Mouse (Mus musculus): ENCODE measurements at regions not wholly inside any gene's neighbourhood (a gene's known extent, or its start where the extent isn't known, plus 50 kb on each side); places are given as distances from the start of the nearest gene placed in this dataset.
"Not testable (repeated sequence)": the region's sequence is repeated elsewhere in the genome, so short reads cannot be mapped to it uniquely, and the experiment has no call there.

DNA sequence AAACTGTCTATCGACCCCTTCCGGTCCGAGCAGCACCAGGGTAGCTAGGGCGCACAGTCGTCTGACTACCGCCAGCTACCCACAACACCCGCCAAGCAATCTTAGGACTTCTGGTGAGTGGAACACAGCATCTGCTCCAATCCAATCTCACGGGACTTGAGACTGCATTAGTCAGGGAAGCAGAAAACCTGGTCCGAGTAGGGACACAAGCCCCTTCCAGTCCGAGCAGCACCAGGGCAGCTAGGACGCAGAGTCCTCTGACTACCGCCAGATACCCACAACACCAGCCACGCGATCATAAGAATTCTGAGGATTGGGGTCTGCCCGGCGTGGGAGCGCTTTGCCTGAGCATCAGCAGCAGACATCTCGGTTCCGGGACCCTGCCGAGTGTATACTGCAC lies 79.6 kb downstream of the Gm10715 start:
- H3K9me3 ChIP-seq (replicated peaks); H3K36me3 ChIP-seq; H3K4me2 ChIP-seq; ATAC-seq (ENCODE audit: low read depth); H3K4me1 ChIP-seq (replicated peaks); H3K27me3 ChIP-seq; H3K27ac ChIP-seq; H3K4me3 ChIP-seq (replicated peaks); H3K9ac ChIP-seq; DNase-seq: not testable (repeated sequence)
- 79% methylated on average over 20 of the region's 20 CpGs for WGBS (ENCODE audit: insufficient replicate concordance)

DNA sequence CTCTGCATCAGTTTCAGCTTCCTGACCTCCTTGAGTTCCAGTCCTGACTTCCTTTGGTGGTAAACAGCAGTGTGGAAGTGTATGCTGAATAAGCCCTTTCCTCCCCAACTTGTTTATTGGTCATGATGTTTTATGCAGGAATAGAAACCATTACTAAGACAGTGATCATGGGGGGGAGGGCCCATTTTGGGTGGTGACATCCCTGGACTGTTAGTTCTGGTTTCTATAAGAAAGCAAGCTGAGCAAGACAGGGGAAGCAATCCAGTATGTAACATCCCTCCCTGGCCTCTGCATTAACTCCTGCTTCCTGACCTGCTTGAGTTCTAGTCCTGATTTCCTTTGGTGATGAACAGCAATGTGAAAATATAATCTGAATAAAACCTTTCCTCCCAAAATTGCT lies 124.5 kb downstream of the Gm10715 start:
- Histone ChIP-seq H3K4me3 (replicated peaks) (no peak overlapping the region), H3K4me1 (replicated peaks) (no peaks in the 10 kb centered on the region), H3K9me3 (replicated peaks) (peaks cover 10% of the 10 kb centered on the region; the same call in 1 of the 2 replicates), H3K4me2 (no peak overlapping the region), H3K27me3 (no peaks in the 10 kb centered on the region), H3K36me3 (no peaks in the 10 kb centered on the region), H3K27ac (no peak overlapping the region), H3K9ac (no peak overlapping the region)
- DNase-seq (no peak), ATAC-seq (ENCODE audit: low read depth) (no peak)

DNA sequence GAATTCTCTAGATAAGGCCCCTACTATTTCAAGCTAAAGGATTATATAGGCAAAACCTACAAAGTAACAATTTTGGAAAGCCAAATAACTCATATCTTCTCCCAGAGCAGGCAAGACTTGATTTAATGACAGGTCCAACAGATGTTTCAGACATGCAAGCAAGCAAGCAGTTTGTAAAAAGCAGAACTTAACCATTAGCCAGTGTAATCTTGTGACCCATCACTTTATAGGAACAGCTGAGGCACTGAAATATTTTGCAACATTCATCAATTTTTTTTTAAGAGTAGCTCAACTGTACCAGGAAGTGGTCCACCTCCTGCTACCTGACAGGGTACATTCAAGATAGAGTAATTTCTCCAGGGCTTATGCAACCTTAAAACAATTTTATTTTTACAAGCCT lies 147.7 kb downstream of the Gm10715 start:
- no peaks in the 10 kb centered on the region for H3K36me3 ChIP-seq
- ATAC-seq (ENCODE audit: low read depth) (no peak), DNase-seq (no peak)
- H3K4me2 ChIP-seq, result no peak overlapping the region
- no peak overlapping the region for H3K27ac ChIP-seq
- no peak overlapping the region for H3K9ac ChIP-seq
- H3K27me3 ChIP-seq, result no peaks in the 10 kb centered on the region
- no peaks in the 10 kb centered on the region; the same call in 1 of the 2 replicates for H3K9me3 ChIP-seq (replicated peaks)
- H3K4me1 ChIP-seq (replicated peaks), result no peaks in the 10 kb centered on the region
- no peak overlapping the region for H3K4me3 ChIP-seq (replicated peaks)

DNA sequence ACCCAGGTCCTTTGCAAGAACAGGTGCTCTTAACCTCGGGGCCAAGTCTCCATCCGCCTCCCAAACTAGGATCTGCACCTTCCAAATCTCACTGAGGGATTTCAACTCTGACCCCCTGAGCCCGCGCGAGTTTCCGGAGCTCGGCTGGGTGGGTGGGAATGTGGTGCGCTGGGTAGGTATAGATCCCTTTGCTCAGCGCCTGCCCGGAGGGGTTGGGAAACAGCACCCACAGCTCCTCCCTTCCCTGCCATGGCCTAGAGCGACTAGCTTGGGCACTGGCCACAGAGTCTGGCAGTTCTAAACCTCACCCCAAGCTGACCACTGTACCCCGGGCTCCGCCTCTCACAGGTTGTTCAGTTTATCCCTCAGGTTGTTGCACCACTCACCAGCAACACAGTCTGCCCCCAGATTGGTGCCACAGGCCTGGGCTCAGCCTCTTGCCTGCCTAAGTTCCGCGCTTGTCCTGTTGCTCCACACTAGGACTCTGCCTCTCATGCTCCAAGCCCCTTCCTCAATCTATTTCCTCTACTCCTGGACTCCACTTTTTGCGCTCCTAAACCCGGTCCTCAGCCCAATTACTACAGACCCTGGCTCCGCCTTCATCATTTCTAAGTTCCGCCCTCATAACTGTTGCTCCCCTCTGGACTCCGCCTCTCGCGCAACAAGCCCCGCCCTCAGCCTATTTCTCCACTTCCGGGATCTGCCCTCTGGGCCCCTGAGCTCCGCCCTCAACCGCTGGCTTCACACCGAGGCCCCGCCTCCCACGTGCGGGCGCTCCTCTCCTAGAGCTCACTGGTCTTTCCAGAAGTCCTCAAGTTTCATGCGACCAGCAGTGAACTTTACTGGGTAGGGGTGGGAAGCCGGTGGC lies 135.6 kb upstream of the Alkbh8 start:
- H3K27ac ChIP-seq, result no peak overlapping the region
- H3K27me3 ChIP-seq, result no peaks in the 10 kb centered on the region
- H3K36me3 ChIP-seq, result no peaks in the 10 kb centered on the region
- no peaks in the 10 kb centered on the region; the same call in 1 of the 2 replicates for H3K9me3 ChIP-seq (replicated peaks)
- peak overlapping the region; percentile 8; the same call in 1 of the 2 replicates for H3K4me3 ChIP-seq (replicated peaks)
- H3K9ac ChIP-seq, result no peak overlapping the region
- H3K4me1 ChIP-seq (replicated peaks), result no peaks in the 10 kb centered on the region; the same call in 1 of the 2 replicates
- ATAC-seq (ENCODE audit: low read depth) (peak; percentile 94), DNase-seq (peak; percentile 91)
- peak overlapping the region; percentile 45 for H3K4me2 ChIP-seq
- WGBS (ENCODE audit: insufficient replicate concordance), result 22% methylated on average over 33 of the region's 33 CpGs

DNA sequence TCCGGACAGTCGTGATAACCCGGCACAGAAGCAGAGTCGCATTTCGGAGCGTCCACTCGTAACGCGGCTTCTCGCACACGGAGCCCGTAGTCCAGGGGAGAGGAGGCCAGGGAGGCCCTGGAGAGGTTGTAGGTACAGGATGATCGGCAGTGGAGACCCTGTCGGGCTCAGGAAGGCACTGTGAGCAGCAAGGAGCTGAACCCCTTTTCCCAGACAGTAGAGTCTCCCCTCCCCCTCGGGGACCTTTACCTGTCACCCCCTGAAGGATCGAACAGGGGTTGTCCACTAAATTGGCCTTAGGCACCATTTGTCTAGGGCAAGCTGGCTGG lies 135.0 kb upstream of the Alkbh8 start:
- not testable (repeated sequence) for H3K36me3 ChIP-seq; H3K27me3 ChIP-seq; H3K9me3 ChIP-seq (replicated peaks); DNase-seq; H3K9ac ChIP-seq; H3K4me1 ChIP-seq (replicated peaks); H3K27ac ChIP-seq; H3K4me3 ChIP-seq (replicated peaks)
- 41% methylated on average over 16 of the region's 16 CpGs for WGBS (ENCODE audit: insufficient replicate concordance)
- peak; percentile 34; the same call in 1 of the 2 replicates for ATAC-seq (ENCODE audit: low read depth)
- peak overlapping the region; percentile 45 for H3K4me2 ChIP-seq

DNA sequence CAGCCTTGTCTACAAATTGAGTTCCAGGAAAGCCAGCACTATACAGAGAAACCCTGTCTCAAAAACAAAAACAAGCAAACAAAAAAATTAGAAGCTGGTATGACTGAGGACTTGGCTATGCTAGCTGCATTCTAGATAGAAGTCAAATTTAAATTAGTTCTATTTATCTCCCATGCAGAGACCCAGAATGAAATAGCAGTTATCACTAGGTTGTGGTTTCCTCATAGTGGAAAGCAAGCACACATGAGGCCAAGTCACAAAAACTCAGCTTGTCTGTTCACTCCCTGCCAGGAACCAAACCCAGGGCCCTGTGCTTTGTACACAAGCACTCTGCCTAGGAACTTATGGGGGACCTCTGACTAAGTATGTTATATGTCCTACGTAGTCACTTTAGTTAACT lies 126.8 kb upstream of the Alkbh8 start:
- not testable (repeated sequence) for H3K9ac ChIP-seq; H3K36me3 ChIP-seq; DNase-seq; H3K4me3 ChIP-seq (replicated peaks); H3K27me3 ChIP-seq; ATAC-seq (ENCODE audit: low read depth); H3K4me2 ChIP-seq; H3K27ac ChIP-seq; H3K4me1 ChIP-seq (replicated peaks); H3K9me3 ChIP-seq (replicated peaks)
- WGBS (ENCODE audit: insufficient replicate concordance), result 88% methylated on average over 1 of the region's 1 CpGs

DNA sequence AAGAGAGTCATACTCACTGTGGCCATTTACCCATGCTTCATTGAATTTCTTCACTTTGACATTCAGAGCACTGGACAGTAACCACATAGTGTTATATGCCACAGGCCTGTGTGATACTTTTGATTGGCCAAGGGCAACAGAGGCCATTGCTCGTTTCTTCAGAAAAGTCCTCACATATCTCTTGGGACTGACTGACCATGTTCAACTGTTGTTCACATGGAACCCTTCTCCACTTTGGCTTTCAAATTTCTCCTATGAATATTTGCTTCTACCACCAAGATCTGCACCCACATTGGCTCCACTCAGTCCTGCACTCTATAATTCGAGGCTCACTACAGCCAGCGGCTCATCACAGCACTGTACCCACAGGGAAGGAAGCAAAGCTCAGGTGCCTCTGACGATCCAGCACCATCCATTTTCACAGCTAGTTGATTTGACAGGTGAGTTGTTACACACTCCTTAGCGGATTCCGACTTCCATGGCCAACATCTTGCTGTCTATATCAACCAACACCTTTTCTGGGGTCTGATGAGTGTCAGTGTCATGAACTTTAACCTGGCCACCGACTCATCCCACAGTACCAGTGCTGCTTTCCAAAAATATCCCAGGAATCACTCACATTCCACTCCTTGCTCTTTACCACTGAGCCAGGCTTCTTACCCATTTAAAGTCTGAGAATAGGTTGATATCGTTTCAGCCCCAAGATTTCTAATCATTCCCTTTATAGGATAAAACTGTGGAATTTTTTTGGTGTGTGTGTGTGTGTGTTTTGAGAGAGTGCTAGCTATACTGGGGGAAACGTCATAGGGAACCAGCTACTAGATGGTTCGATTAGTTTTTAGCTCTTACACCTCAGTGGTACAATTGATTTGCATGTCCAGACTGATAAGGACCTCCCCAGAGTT lies 76.3 kb upstream of the Alkbh8 start:
- Histone ChIP-seq H3K9me3 (replicated peaks) (peaks cover 5% of the 10 kb centered on the region; the same call in 1 of the 2 replicates), H3K36me3 (no peaks in the 10 kb centered on the region), H3K4me3 (replicated peaks) (no peak overlapping the region), H3K27me3 (no peaks in the 10 kb centered on the region), H3K27ac (no peak overlapping the region), H3K4me1 (replicated peaks) (no peaks in the 10 kb centered on the region), H3K4me2 (no peak overlapping the region), H3K9ac (no peak overlapping the region)
- peak; percentile 100 for ATAC-seq (ENCODE audit: low read depth)
- WGBS (ENCODE audit: insufficient replicate concordance), result 44% methylated on average over 10 of the region's 10 CpGs
- DNase-seq, result peak; percentile 21

DNA sequence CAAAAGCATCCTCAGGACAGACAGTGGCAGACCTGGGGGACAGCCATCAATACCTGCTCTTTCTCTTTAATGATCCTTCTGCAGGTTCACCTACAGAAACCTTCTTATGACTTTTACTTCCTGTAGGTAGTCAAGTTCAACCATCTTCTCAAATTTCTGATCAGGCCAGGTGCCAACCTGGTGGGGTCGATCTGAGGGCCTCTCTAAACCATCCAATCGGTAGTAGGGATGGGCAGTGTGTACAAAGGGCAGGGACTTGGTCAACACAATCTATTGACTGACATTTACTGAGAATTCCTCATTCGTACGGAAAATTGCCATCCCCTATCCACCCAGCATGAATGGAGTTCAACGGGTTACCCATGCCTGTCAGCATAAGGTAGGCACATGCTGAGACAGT lies 74.8 kb upstream of the Alkbh8 start:
- Histone ChIP-seq H3K4me1 (replicated peaks) (no peaks in the 10 kb centered on the region), H3K9ac (no peak overlapping the region), H3K9me3 (replicated peaks) (peaks cover 5% of the 10 kb centered on the region; the same call in 1 of the 2 replicates), H3K36me3 (no peaks in the 10 kb centered on the region), H3K27me3 (no peaks in the 10 kb centered on the region), H3K27ac (no peak overlapping the region), H3K4me3 (replicated peaks) (no peak overlapping the region), H3K4me2 (no peak overlapping the region)
- DNase-seq, result no peak
- WGBS (ENCODE audit: insufficient replicate concordance), result 64% methylated on average over 5 of the region's 5 CpGs
- ATAC-seq (ENCODE audit: low read depth), result no peak

DNA sequence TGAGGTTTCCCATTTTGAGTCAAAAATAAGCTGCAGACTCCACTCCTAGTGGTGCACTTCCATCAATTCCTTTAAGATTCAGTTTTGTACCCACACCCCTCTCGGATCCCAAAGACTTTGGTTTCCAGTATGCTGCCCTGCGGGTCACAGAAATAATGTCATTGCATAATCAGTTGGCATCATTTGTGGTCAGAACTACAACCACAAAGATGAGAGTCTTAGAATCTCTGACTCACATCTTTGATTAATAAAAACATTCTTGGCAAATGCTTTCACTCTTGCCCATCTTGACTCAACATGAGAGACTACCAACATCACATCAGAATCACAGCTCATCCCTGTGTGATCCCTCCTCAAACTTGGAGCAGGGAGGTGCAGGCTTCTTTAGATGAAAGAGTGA lies 74.1 kb upstream of the Alkbh8 start:
- no peak overlapping the region for H3K27ac ChIP-seq
- no peak overlapping the region for H3K9ac ChIP-seq
- DNase-seq, result no peak
- WGBS (ENCODE audit: insufficient replicate concordance), result 62% methylated on average over 2 of the region's 2 CpGs
- no peak overlapping the region for H3K4me3 ChIP-seq (replicated peaks)
- no peaks in the 10 kb centered on the region for H3K27me3 ChIP-seq
- H3K4me1 ChIP-seq (replicated peaks), result no peaks in the 10 kb centered on the region
- H3K4me2 ChIP-seq, result no peak overlapping the region
- peaks cover 5% of the 10 kb centered on the region; the same call in 1 of the 2 replicates for H3K9me3 ChIP-seq (replicated peaks)
- no peaks in the 10 kb centered on the region for H3K36me3 ChIP-seq
- no peak for ATAC-seq (ENCODE audit: low read depth)

DNA sequence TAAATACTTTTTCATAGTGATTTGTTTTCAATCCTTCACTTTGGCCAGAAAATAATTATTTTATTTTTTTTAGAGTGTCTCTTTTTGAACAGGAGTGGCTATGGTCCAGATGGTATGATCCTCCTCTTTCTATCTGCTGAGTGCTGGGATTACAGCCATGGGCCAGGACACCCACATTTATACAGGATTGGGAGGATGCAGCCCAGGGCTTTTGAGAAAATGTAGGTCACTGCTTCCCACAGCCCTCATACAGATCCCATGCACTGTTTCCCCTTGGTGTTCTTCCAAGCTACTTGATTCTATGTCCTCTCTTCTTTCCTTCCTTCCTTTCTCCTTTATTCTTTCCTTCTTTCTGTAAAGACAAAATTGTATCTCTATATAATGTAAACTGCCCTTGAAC lies 70.5 kb upstream of the Alkbh8 start:
- Histone ChIP-seq H3K36me3 (no peaks in the 10 kb centered on the region), H3K4me1 (replicated peaks) (no peaks in the 10 kb centered on the region), H3K9ac (no peak overlapping the region), H3K4me3 (replicated peaks) (no peak overlapping the region), H3K27ac (no peak overlapping the region), H3K9me3 (replicated peaks) (no peaks in the 10 kb centered on the region), H3K4me2 (no peak overlapping the region), H3K27me3 (no peaks in the 10 kb centered on the region)
- ATAC-seq (ENCODE audit: low read depth), result no peak
- DNase-seq, result no peak

DNA sequence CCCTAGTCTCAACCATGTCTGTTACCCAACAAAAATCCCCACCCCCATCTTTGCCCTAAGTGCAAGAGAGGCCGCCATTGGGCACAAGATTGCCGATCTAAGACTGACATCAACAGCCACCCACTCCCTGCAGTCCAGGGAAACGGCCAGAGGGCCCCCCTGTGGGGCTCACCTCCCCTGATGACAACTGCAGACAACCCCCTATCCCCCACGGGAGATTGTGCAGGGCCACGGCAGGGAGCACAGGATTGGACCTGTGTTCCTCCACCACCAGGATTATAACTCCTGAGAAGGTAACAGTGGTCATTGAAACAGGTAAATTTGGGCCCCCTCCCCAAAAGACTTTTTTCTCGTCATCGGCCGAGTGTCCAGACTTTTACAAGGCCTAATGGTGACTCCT lies 54.4 kb upstream of the Alkbh8 start:
- H3K9me3 ChIP-seq (replicated peaks); ATAC-seq (ENCODE audit: low read depth); H3K9ac ChIP-seq; H3K27me3 ChIP-seq; H3K4me2 ChIP-seq; H3K27ac ChIP-seq; DNase-seq; H3K4me3 ChIP-seq (replicated peaks); H3K36me3 ChIP-seq; H3K4me1 ChIP-seq (replicated peaks): not testable (repeated sequence)
- WGBS (ENCODE audit: insufficient replicate concordance), result 72% methylated on average over 8 of the region's 8 CpGs
